Mouse (Mus musculus): ENCODE measurements around the gene Hinfp.
"Not testable (repeated sequence)": the region's sequence is repeated elsewhere in the genome, so short reads cannot be mapped to it uniquely, and the experiment has no call there.

The Hinfp gene

GRCm38 (mm10) chr9:44332918-44333638 lies 27.6 kb upstream of the Hinfp start:
- no peak for DNase-seq (ENCODE audit: low spot score in 2 of 2)

- DNase-seq (ENCODE audit: low spot score in 2 of 2), result no peak
These were observed 25.3 kb upstream of the Hinfp start for GRCm38 (mm10) chr9:44330736-44331135.

DNA sequence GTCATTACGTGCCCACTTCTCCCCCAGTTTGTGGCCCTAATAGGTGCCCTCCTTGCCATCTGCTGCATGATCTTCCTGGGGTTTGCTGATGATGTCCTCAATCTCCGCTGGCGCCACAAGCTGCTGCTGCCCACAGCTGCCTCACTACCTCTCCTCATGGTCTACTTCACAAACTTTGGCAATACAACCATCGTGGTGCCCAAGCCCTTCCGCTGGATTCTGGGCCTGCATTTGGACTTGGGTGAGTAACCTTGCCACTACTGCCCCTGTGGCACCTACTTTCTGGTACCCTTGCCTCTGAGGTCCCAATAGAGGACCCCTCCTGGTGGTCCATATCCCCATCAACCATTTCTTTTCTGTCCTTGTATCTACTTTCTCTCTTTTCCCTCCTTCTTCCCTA lies 22.5 kb upstream of the Hinfp start:
- no peak for DNase-seq (ENCODE audit: low spot score in 2 of 2)

- DNase-seq (ENCODE audit: low spot score in 2 of 2), result no peak
These were observed 21.7 kb upstream of the Hinfp start for GRCm38 (mm10) chr9:44327064-44327711.

DNA sequence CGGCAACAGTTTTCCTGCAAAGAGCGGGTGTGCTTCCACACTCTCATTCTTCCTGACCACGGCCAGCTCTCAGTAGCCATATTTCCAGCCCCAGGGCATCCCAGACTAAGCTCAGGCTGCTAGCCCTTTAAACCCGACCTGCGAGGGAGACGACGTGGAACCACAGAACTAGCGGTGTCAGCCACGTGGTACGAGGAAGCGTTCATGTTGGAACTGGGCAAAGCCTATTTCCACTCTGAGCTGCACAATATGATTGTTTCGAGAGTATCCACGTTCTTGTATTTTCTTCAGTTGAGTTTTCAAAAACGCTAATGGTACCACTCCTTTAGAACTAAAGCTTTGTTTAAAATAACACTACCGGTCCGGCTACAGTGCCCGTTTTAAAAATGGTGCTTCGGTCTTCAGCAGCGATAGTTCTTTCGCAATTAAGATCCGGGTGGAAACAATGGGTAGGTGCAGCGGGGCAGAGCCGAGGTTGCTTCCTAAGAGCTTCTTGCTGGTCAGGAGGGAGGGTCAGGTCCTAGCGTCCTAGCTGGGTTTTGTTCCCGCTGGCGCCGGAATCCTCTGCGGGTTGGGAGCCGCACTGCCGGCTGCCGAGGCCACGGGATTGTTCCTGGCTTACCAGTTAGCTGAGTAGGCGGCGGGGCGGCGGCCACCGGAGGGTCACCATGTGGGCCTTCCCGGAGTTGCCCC lies 21.0 kb upstream of the Hinfp start:
- DNase-seq (ENCODE audit: low spot score in 2 of 2), result peak in 1 of 2 experiments; percentile 92

- no peak for DNase-seq (ENCODE audit: low spot score in 2 of 2)
These were observed 20.4 kb upstream of the Hinfp start, which contains the start of gene Dpagt1 for GRCm38 (mm10) chr9:44325768-44326370. Gene Dpagt1, plus strand, starts transcription at chr9:44326019.

DNA sequence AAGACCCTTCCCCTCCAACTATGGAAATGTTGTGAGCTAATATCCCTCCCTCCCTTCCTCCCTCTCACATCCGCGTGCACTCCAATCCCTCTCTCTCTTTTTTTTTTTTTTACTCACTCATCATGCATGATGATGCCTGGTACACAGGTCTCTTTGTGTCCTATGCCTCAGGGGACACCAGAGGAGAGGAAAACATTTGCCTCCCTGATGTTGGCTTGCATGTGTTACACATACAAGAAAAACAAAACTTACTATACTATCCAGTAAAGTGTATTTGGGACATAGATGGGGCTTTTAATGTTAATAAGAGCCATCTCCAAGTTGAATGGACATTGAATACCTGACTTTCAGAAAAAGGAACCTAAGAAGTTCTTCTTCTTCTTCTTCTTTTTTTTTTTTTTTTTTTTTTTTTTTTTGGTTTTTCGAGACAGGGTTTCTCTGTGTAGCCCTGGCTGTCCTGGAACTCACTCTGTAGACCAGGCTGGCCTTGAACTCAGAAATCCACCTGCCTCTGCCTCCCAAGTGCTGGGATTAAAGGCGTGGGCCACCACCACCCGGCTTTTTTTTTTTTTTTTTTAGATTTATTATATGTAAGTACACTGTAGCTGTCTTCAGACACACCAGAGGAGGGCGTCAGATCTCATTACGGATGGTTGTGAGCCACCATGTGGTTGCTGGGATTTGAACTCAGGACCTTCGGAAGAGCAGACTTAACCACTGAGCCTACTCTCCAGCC lies 19.7 kb upstream of the Hinfp start:
- DNase-seq (ENCODE audit: low spot score in 2 of 2), result not testable (repeated sequence)

DNA sequence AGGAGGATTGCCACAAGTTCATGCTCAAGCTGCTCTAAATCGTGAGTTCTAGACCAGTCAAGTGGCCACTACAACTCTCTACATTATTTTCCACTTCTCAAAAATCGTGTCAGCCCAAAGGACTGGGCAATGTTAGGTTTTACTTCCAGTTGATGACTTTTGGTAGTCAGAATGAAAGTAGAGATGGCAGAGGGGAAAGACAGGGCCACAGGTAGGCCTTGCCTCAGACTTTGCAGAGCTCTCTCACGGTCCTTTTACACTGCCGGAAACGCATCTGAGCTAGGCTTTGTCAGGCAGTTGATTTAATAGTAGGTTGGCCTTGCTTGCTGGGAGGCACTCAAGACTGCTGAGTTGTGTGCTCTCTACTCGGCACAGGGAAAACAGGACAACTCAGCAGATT lies 18.7 kb upstream of the Hinfp start:
- DNase-seq (ENCODE audit: low spot score in 2 of 2), result no peak

- DNase-seq (ENCODE audit: low spot score in 2 of 2), result not testable (repeated sequence)
These were observed 18.2 kb upstream of the Hinfp start for GRCm38 (mm10) chr9:44323656-44324055.

GRCm38 (mm10) chr9:44320799-44321133 lies 15.3 kb upstream of the Hinfp start:
- peak in 1 of 2 experiments; percentile 66 for DNase-seq (ENCODE audit: low spot score in 2 of 2)

GRCm38 (mm10) chr9:44319887-44320798 lies 14.7 kb upstream of the Hinfp start, which contains the start of gene C2cd2l:
Gene C2cd2l, minus strand, starts transcription at chr9:44320285.
- peak; percentile 91 to 94 for DNase-seq (ENCODE audit: low spot score in 2 of 2)

GRCm38 (mm10) chr9:44319105-44319886 lies 13.8 kb upstream of the Hinfp start:
- DNase-seq (ENCODE audit: low spot score in 2 of 2), result no peak

GRCm38 (mm10) chr9:44318826-44319095 lies 13.3 kb upstream of the Hinfp start:
- DNase-seq (ENCODE audit: low spot score in 2 of 2), result no peak

- no peak for DNase-seq (ENCODE audit: low spot score in 2 of 2)
These were observed 12.8 kb upstream of the Hinfp start for GRCm38 (mm10) chr9:44318076-44318825.

DNA sequence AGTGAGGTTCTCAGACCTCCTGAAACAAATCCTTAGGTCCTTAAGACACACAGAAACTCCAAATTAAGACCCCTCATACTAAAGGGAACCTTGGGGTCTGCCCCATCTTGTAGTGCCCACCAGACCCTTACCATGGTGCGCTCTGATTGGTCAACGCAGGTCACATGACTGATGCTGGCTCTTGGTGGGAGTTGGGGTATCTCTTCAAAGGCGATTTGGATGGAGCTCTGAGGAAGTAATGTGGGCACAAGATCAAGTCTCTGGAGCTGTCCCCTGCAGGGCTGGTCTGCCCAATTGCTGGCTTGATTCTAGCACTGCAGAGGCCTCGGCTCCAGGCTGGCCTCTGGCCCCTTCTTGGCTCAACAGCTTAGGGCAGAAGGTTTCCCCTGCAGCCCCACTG lies 12.0 kb upstream of the Hinfp start:
- DNase-seq (ENCODE audit: low spot score in 2 of 2), result no peak

DNA sequence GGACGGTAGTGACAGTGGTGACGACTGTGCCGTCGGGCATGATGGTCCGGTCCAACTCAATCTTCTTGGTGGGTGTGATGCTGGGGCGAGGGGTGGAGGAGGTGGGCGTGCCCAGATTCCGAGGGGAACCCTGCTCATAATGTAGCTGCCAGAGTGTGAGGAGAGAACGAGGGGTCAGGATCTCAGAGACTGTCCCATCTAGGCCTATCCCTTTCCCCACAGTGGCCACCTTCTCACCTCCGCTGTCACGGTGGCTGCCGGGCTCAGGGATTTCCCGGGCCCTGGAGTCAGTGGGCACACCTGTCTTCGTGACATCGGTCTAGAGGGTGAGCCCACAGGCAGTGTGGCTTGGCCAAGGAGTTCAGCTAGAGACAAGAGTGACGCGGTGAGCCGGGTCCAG lies 9.4 kb upstream of the Hinfp start:
- no peak for DNase-seq (ENCODE audit: low spot score in 2 of 2)

DNA sequence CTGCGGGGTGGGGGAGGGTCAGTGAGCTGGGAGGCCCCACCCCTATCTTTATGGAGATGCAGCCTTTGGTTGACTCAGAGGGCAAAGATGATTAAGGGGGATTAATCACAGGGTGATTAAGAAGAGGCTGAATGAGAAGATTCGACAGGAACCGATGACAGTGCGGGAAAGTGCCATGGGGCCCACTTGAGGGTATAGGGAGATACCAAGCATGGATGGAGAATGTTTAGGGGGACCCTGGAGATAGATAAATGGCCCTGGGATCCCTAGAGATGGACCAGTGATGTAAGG lies 8.7 kb upstream of the Hinfp start:
- no peak for DNase-seq (ENCODE audit: low spot score in 2 of 2)

DNA sequence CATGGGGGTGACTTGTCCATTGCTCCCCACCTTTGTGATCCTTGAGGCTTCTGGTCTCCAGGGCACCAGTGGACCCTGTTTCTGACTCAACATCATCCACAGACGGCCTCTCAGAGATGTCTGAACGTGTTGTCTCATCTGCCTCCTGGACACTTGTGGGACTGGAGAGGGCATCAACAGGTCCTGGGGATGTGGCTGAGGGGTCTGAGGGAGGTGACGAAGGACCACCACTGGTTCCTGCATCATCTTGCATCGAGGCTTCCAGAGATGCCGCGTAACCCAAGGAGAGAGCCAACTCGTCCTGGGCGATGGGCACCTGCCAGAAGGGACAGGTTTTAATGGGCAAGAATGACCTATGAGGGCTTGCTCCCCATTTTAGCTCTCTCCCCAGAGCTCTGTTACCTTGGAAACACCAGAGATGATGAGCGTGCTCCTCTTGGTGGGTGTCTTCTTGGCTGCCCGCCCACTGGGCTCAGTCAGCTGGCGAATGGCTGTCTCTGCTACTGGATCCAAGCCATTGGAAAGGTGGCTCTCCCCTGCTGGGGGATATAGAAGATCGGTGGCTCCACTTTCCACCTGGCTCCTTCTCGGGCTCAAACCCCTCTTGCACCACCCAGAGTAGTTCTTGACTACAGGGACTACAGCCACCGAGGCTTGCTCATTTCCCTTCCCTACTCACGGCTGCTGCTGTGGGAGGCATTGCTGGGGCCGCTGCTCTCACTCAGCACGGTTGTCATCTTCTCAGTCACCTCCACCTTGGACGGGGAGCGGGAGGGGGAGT lies 8.2 kb upstream of the Hinfp start:
- peak; percentile 55 to 84 for DNase-seq (ENCODE audit: low spot score in 2 of 2)

Data from left cerebral cortex, adult 9 months (tissue).